Mouse (Mus musculus): ENCODE results near the gene Gfod1. TPM values are rescaled to one million over a fixed set of nuclear protein-coding genes. Genes with fewer than 3 reads are reported as not detected.

Gene Gfod1
- total and polyA plus RNA-seq, 3 experiments: 0.30 to 0.70 (median 0.36) TPM

DNA sequence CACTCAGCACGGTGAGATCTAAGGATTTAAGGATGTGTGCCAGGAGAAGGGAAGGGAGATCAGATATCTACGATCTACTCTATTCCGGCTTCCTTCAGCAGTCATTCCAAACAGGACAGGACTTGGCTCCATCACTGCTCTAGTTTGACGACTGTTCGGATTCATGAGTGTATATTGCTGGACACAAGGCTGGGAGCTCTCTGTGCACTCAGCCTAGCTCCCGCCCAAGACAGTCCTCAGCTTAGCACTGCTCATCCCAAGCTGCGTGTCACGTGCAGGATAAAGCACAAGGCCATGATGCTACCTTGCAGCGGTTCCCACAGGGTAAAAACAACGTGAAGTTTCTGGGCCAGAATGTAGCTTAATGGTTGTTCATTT lies 33.8 kb downstream of the Gfod1 start:
- Histone ChIP-seq H3K9ac (ENCODE audit: insufficient read depth, low read depth) (no peak overlapping the region), H3K36me3 (replicated peaks in 1 of 2; ENCODE audit: control insufficient read depth in 1 of 2, insufficient read depth in 1 of 2, low read length in 1 of 2) (no peaks in the 10 kb centered on the region), H3K4me1 (ENCODE audit: control insufficient read depth in 1 of 2, insufficient read depth in 2 of 2) (peaks cover 9 to 36% of the 10 kb centered on the region in 2 experiments), H3K27ac (ENCODE audit: insufficient read depth, low read depth) (no peak overlapping the region), H3K4me2 (ENCODE audit: insufficient read depth, low read depth, poor library complexity, severe bottlenecking) (no peak overlapping the region), H3K27me3 (replicated peaks) (no peaks in the 10 kb centered on the region), H3K9me3 (replicated peaks; ENCODE audit: low read length) (no peaks in the 10 kb centered on the region), H3K4me3 (replicated peaks in 1 of 3; ENCODE audit: low read depth in 2 of 3, low read length in 2 of 3, poor library complexity in 1 of 3) (no peak overlapping the region), H3K79me2 (replicated peaks; ENCODE audit: control insufficient read depth, extremely low read depth, insufficient read depth, poor library complexity, severe bottlenecking) (no peaks in the 10 kb centered on the region)
- no peak for TF ChIP-seq MYC (IDR thresholded peaks at IDR 0.05; ENCODE audit: low read depth, low read length)
- no peak for TF ChIP-seq ELF1 (IDR thresholded peaks at IDR 0.05; ENCODE audit: low read depth, low read length)
- TF ChIP-seq UBTF (IDR thresholded peaks at IDR 0.05; ENCODE audit: low read depth, low read length): no peak
- TF ChIP-seq MEF2A (IDR thresholded peaks at IDR 0.05; ENCODE audit: borderline replicate concordance, low read depth, low read length): no peak
- TF ChIP-seq RCOR1 (conservative IDR thresholded peaks at IDR 0.05; ENCODE audit: low read depth, low read length): no peak
- TF ChIP-seq HCFC1 (IDR thresholded peaks at IDR 0.05; ENCODE audit: low read depth, low read length): no peak
- no peak for TF ChIP-seq EP300 (IDR thresholded peaks at IDR 0.05; ENCODE audit: low read length)
- TF ChIP-seq POLR2A (IDR thresholded peaks at IDR 0.05; ENCODE audit: low read depth, low read length): no peak
- TF ChIP-seq IRF4 (IDR thresholded peaks at IDR 0.05; ENCODE audit: low read depth, low read length): no peak
- TF ChIP-seq MAX (IDR thresholded peaks at IDR 0.05; ENCODE audit: low read length): no peak
- no peak for TF ChIP-seq TBP (conservative IDR thresholded peaks at IDR 0.05; ENCODE audit: low read depth, low read length)
- TF ChIP-seq MAFK (IDR thresholded peaks at IDR 0.05; ENCODE audit: insufficient replicate concordance, low read length): no peak
- no peak for TF ChIP-seq USF1 (IDR thresholded peaks at IDR 0.05; ENCODE audit: low read depth, low read length)
- no peak for TF ChIP-seq CTCF (conservative IDR thresholded peaks at IDR 0.05 in 1 of 2, IDR thresholded peaks at IDR 0.05 in 1 of 2; ENCODE audit: low read depth in 2 of 2, low read length in 2 of 2)
- no peak for TF ChIP-seq KAT2A (IDR thresholded peaks at IDR 0.05; ENCODE audit: insufficient replicate concordance, low read length)
- TF ChIP-seq ZC3H11A (IDR thresholded peaks at IDR 0.05; ENCODE audit: low read depth, low read length): no peak
- dilution Hi-C loops (cut with MboI; ENCODE audit: extremely low pct_ligation_motif_present, extremely low pct_unique_long_range_greater_than_20kb, low sequenced_read_pairs): no loop called here
- DNase-seq (ENCODE audit: extremely low read depth): no peak
- in situ Hi-C loops (cut with MboI; ENCODE audit: low pct_ligation_motif_present, low pct_unique_long_range_greater_than_20kb, low sequenced_read_pairs): no loop called here

DNA sequence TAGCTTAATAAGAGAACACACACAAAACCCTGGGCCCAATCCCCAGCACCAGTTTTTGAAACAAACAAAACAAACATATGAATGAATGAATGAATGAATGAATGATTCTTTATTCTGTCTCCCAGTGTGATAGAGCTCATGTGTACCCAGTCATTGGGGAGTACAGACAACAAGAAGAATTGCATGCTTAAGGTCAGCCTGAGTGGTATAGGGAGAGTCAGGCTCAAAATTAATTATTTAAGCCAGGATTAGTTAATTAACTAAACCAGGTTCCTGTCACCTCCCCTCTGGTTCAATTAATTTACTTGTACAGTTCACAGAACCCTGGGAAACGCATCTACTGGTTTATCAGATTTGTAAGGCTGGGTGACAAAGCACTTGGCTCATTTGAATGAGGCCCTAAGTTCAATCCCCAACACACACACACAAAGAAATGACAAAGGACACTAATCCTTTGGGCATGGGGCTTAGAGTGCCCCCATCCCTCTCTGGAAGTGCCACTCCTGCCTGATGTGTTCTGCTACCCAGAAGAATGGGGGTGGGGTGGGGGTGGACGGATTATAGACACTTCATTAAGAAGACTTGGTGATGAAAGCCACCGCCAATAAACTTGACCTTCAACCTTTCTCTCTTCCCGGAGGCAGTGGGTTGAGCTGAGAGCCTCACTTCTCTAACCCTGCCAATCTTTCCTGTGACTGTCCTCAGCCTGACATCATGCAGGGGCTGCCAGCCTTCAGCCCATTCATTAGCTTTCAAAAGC lies 34.3 kb downstream of the Gfod1 start:
- H3K36me3 ChIP-seq (replicated peaks in 1 of 2; ENCODE audit: control insufficient read depth in 1 of 2, insufficient read depth in 1 of 2, low read length in 1 of 2): no peaks in the 10 kb centered on the region
- no peak overlapping the region for H3K4me3 ChIP-seq (replicated peaks in 1 of 3; ENCODE audit: low read depth in 2 of 3, low read length in 2 of 3, poor library complexity in 1 of 3)
- H3K27me3 ChIP-seq (replicated peaks): no peaks in the 10 kb centered on the region
- no peak overlapping the region for H3K9ac ChIP-seq (ENCODE audit: insufficient read depth, low read depth)
- no peak for DNase-seq (ENCODE audit: extremely low read depth)
- H3K27ac ChIP-seq (ENCODE audit: insufficient read depth, low read depth): no peak overlapping the region
- no peak overlapping the region; the same call in 1 of the 2 replicates for H3K4me2 ChIP-seq (ENCODE audit: insufficient read depth, low read depth, poor library complexity, severe bottlenecking)
- in situ Hi-C loops (cut with MboI; ENCODE audit: low pct_ligation_motif_present, low pct_unique_long_range_greater_than_20kb, low sequenced_read_pairs): no loop called here
- no peak for TF ChIP-seq SMC3 (IDR thresholded peaks at IDR 0.05; ENCODE audit: low read depth, low read length)
- TF ChIP-seq IRF4 (IDR thresholded peaks at IDR 0.05; ENCODE audit: low read depth, low read length): no peak
- TF ChIP-seq PAX5 (IDR thresholded peaks at IDR 0.05; ENCODE audit: low read length): no peak
- no peak for TF ChIP-seq MEF2A (IDR thresholded peaks at IDR 0.05; ENCODE audit: borderline replicate concordance, low read depth, low read length)
- TF ChIP-seq NELFE (IDR thresholded peaks at IDR 0.05; ENCODE audit: low read depth, low read length): no peak
- no peak for TF ChIP-seq TBP (conservative IDR thresholded peaks at IDR 0.05; ENCODE audit: low read depth, low read length)
- TF ChIP-seq MAFK (IDR thresholded peaks at IDR 0.05; ENCODE audit: insufficient replicate concordance, low read length): no peak
- TF ChIP-seq ZKSCAN1 (IDR thresholded peaks at IDR 0.05; ENCODE audit: borderline replicate concordance, low read depth, low read length): no peak
- no peak for TF ChIP-seq ZNF384 (IDR thresholded peaks at IDR 0.05; ENCODE audit: low read depth, low read length)
- TF ChIP-seq USF1 (IDR thresholded peaks at IDR 0.05; ENCODE audit: low read depth, low read length): no peak
- TF ChIP-seq POLR2AphosphoS2 (IDR thresholded peaks at IDR 0.05; ENCODE audit: low read depth, low read length): no peak
- no peak for TF ChIP-seq E2F4 (IDR thresholded peaks at IDR 0.05; ENCODE audit: insufficient replicate concordance, low read depth, low read length)
- no peak for TF ChIP-seq MAZ (IDR thresholded peaks at IDR 0.05; ENCODE audit: low read depth, low read length)
- TF ChIP-seq CHD1 (IDR thresholded peaks at IDR 0.05; ENCODE audit: low read depth, low read length): no peak
- TF ChIP-seq JUN (IDR thresholded peaks at IDR 0.05; ENCODE audit: insufficient read depth, low read depth, low read length): no peak
- no peak for TF ChIP-seq ZC3H11A (IDR thresholded peaks at IDR 0.05; ENCODE audit: low read depth, low read length)
- TF ChIP-seq MYC (IDR thresholded peaks at IDR 0.05; ENCODE audit: low read depth, low read length): no peak
- no peak for TF ChIP-seq ZMIZ1 (IDR thresholded peaks at IDR 0.05; ENCODE audit: low read depth, low read length)
- no peak for TF ChIP-seq HCFC1 (IDR thresholded peaks at IDR 0.05; ENCODE audit: low read depth, low read length)
- TF ChIP-seq ELF1 (IDR thresholded peaks at IDR 0.05; ENCODE audit: low read depth, low read length): no peak
- H3K4me1 ChIP-seq (ENCODE audit: control insufficient read depth in 1 of 2, insufficient read depth in 2 of 2): peaks cover 9 to 42% of the 10 kb centered on the region in 2 experiments
- dilution Hi-C loops (cut with MboI; ENCODE audit: extremely low pct_ligation_motif_present, extremely low pct_unique_long_range_greater_than_20kb, low sequenced_read_pairs): no loop called here
- no peaks in the 10 kb centered on the region for H3K9me3 ChIP-seq (replicated peaks; ENCODE audit: low read length)
- H3K79me2 ChIP-seq (replicated peaks; ENCODE audit: control insufficient read depth, extremely low read depth, insufficient read depth, poor library complexity, severe bottlenecking): no peaks in the 10 kb centered on the region
